Mouse (Mus musculus): ENCODE measurements around the gene Cbx6.

DNA sequence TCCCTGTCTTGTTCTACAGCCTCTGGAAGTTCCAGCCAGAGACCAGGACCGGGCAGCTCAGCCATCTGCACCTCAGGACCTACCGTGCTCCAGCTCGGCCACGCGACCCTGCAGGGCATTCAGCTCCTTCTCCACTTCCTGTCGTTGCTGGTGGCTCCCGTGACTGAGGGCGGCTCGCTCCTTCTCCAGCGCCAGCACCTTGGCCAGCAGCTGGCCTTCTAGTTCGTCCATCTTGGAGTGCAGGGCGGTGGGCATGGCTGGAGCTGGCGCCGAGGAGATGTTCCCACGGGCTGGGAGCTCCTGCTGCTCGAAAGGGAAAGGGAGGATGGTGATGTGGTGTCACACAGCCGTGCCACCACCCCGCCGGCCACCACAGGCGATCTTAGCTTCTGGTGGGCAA lies 40.3 kb downstream of the Cbx6 start:
- TF ChIP-seq CTCF (IDR thresholded peaks at IDR 0.05) (no peak), EP300 (IDR thresholded peaks at IDR 0.05) (no peak)

Data from lung, postnatal 0 days (tissue).